Mouse (Mus musculus) small intestine, adult 2 months (tissue): ENCODE data around the gene Nfya.

ENCODE experiments used
- CTCF ChIP-seq: fragments of 200-500 bp; IDR thresholded peaks from 2 replicates; pipeline ENCODE4 v1.5.1; 2012; ENCODE audit warnings: low read depth, mild to moderate bottlenecking, control low read depth, inconsistent platforms, low read length, moderate library complexity, mixed read lengths; ENCODE audit not compliant: insufficient replicate concordance, insufficient read length; ENCODE audit errors: extremely low read depth
- POLR2A ChIP-seq: fragments of 200-500 bp; IDR thresholded peaks from 2 replicates; pipeline ENCODE4 v1.6.1; 2012; ENCODE audit warnings: low read depth, mild to moderate bottlenecking, control low read depth, inconsistent platforms, low read length, moderate library complexity

DNA sequence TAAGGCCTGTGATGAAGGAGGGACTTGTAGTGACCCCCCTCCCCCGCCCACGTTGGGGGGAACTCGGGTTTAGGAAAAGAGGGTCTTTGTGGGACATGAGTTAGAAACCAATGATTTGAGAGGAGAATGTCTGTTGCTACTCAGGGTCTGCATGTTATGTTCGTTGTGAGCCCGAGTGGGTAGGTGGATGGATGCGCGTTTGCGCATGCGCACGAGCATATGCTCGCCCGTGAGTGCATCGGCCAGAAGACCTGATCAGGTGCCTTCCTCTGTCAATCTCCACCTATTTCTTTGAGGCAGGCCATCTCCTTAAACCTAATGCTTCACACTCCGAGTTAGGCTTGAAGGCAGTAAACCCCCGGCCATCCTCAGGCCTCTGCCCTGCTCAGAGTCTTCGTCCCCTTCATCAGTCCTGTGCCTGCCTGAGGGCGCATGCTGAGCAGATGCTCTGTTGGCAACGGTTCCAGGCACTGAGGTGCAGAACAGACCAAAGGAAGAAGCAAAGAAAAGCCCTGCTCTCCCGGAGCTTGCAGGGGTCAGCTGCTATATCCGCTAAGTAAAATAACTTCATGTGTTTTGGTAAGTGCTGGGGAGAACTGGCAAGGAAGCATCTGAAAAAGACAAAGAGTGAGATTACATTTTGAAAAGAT, 23.4 kb upstream of the Nfya start:
- TF ChIP-seq CTCF (no peak), POLR2A (no peak)
